Mouse (Mus musculus): ENCODE measurements around the gene Slc25a54.

- TF ChIP-seq CTCF (conservative IDR thresholded peaks at IDR 0.05; ENCODE audit: insufficient read depth, insufficient read length, low read depth, low read length) (no peak), POLR2A (IDR thresholded peaks at IDR 0.05; ENCODE audit: low read depth, low read length) (no peak)
Observed at GRCm38 (mm10) chr3:109080169-109080568, at the start of gene Slc25a54.

Data from kidney, adult 2 months (tissue).